1 mouse cellular context compared by ENCODE assay signal in genomic region chr6:126848712-126849704, GRCm38 (mm10).
TF ChIP-seq lines count a peak whose summit lies in the region.

TSS of gene Ndufa9 (minus strand) at chr6:126849136.

TF ChIP-seq in CH12.LX, 34 proteins besides CTCF, POLR2A, EP300 and RAD21 (continued from another document):
- TF ChIP-seq NELFE (IDR thresholded peaks at IDR 0.05; ENCODE audit: low read depth, low read length) (peak; percentile 82), PAX5 (IDR thresholded peaks at IDR 0.05; ENCODE audit: low read length) (no peak), JUND (conservative IDR thresholded peaks at IDR 0.05; ENCODE audit: low read depth, low read length) (no peak), ZC3H11A (IDR thresholded peaks at IDR 0.05; ENCODE audit: low read depth, low read length) (no peak), ZNF384 (IDR thresholded peaks at IDR 0.05; ENCODE audit: low read depth, low read length) (no peak), ETS1 (conservative IDR thresholded peaks at IDR 0.05; ENCODE audit: low read depth, low read length) (0 out of 2 replicates have a peak, but pooled peaks have one; percentile 28), CHD1 (IDR thresholded peaks at IDR 0.05; ENCODE audit: low read depth, low read length) (no peak), SMC3 (IDR thresholded peaks at IDR 0.05; ENCODE audit: low read depth, low read length) (no peak), BHLHE40 (IDR thresholded peaks at IDR 0.05; ENCODE audit: low read depth, low read length) (no peak), MAFK (IDR thresholded peaks at IDR 0.05; ENCODE audit: insufficient replicate concordance, low read length) (no peak), RCOR1 (conservative IDR thresholded peaks at IDR 0.05; ENCODE audit: low read depth, low read length) (no peak), JUN (IDR thresholded peaks at IDR 0.05; ENCODE audit: insufficient read depth, low read depth, low read length) (no peak)
